In genomic region chr9:108807674-108808073, GRCm38 (mm10) we compare ENCODE assay signal across 8 mouse cellular contexts. TPM values are rescaled to one million over a fixed set of nuclear protein-coding genes. Genes with fewer than 3 reads are reported as not detected.
DNase-seq lines count a peak whose midpoint lies in the region; ATAC-seq and TF ChIP-seq lines count a peak whose summit lies in the region.

No protein-coding gene starts in this region.

- peak; percentile 5 for DNase-seq in gastrocnemius, adult 2 months
- DNase-seq in gastrocnemius, adult 8-10 months (ENCODE audit: low spot score in 2 of 2) = no peak
- peak; percentile 17 for DNase-seq in A20 (ENCODE audit: low read depth, low spot score)
- DNase-seq in hindbrain, embryonic 10.5 days (ENCODE audit: low spot score) = no peak
- no peak for DNase-seq in adrenal gland, postnatal 4 days (ENCODE audit: low spot score in 2 of 2)
- no peak for DNase-seq in adrenal gland, postnatal 36 days
- DNase-seq in adrenal gland, postnatal 10 days = no peak

- H3K9ac ChIP-seq in liver, embryonic 15.5 days = peak overlapping the region; percentile 56

- H3K4me3 ChIP-seq in gastrocnemius, adult 2 months = peak overlapping the region; percentile 79
- peak overlapping the region; percentile 83; the same call in 1 of the 2 replicates for H3K4me3 ChIP-seq in hindbrain, embryonic 10.5 days
- H3K4me3 ChIP-seq in liver, embryonic 15.5 days (replicated peaks) = peak overlapping the region; percentile 72

- intact Hi-C loops in gastrocnemius, adult 2 months (cut with DNase I) = no loop called here

- TF ChIP-seq CTCF in gastrocnemius, adult 2 months (IDR thresholded peaks at IDR 0.05) = no peak

- peaks cover 70% of the 10 kb centered on the region for H3K36me3 ChIP-seq in hindbrain, embryonic 10.5 days
- peaks cover 59% of the 10 kb centered on the region for H3K36me3 ChIP-seq in liver, embryonic 15.5 days (replicated peaks)

- peak overlapping the region; percentile 93 for H3K27ac ChIP-seq in gastrocnemius, adult 2 months
- H3K27ac ChIP-seq in hindbrain, embryonic 10.5 days = 0 out of 2 replicates have a peak overlapping the region, but pooled peaks have one; percentile 89
- H3K27ac ChIP-seq in liver, embryonic 15.5 days (replicated peaks) = peak overlapping the region; percentile 89

- ATAC-seq in liver, embryonic 15.5 days (ENCODE audit: insufficient read depth) = peak; percentile 82

- H3K27me3 ChIP-seq in hindbrain, embryonic 10.5 days (ENCODE audit: insufficient read depth, poor library complexity, severe bottlenecking) = no peaks in the 10 kb centered on the region
- H3K27me3 ChIP-seq in liver, embryonic 15.5 days = no peaks in the 10 kb centered on the region; the same call in 1 of the 2 replicates

- peaks cover 16% of the 10 kb centered on the region for H3K4me1 ChIP-seq in hindbrain, embryonic 10.5 days (replicated peaks)
- peaks cover 62% of the 10 kb centered on the region for H3K4me1 ChIP-seq in liver, embryonic 15.5 days (replicated peaks)

- H3K9me3 ChIP-seq in hindbrain, embryonic 10.5 days = no peaks in the 10 kb centered on the region
- H3K9me3 ChIP-seq in liver, embryonic 15.5 days (replicated peaks) = no peaks in the 10 kb centered on the region

- peak overlapping the region; percentile 97 for H3K4me2 ChIP-seq in liver, embryonic 15.5 days

- 78% methylated on average over 5 of the region's 5 CpGs for WGBS in hindbrain, embryonic 10.5 days
- 39% methylated on average over 5 of the region's 5 CpGs for WGBS in liver, embryonic 15.5 days (ENCODE audit: insufficient replicate concordance)

RNA-seq across cellular contexts. Expression of gene Nckipsd, which starts 0.5 kb away (rescaled TPM):
- total RNA-seq in gastrocnemius, adult 2 months (2021) = 1 to 10 TPM; 3.6 to 5.3 TPM
- 1 to 10 TPM; 3.6 to 4.9 (median 4.2) TPM for total RNA-seq in gastrocnemius, adult 8-10 months (2022)
- 14.9 and 16.2 TPM in 2 replicates for polyA plus RNA-seq in hindbrain, embryonic 10.5 days (2016; fragmentation: Nextera tagmentation; extraction: Ambion mirVana)
- polyA plus RNA-seq in liver, embryonic 15.5 days (2015; fragmentation: Nextera tagmentation; extraction: Ambion mirVana) = 3.9 and 9.1 TPM in 2 replicates
- 10 to 100 TPM; 10.9 to 14.5 TPM for total RNA-seq in adrenal gland, postnatal 4 days (2021)
- total RNA-seq in adrenal gland, postnatal 36 days (2021) = 10 to 100 TPM in 1 of 2 experiments, 1 to 10 TPM in 1; 9.8 to 12.5 TPM
- total RNA-seq in adrenal gland, postnatal 10 days (2021) = 1 to 10 TPM; 6.9 to 9.5 TPM

RNA-seq across cellular contexts. Expression of gene Celsr3, which starts 18.4 kb away (rescaled TPM):
- total RNA-seq in gastrocnemius, adult 2 months (2021) = under 1 TPM in 1 of 2 experiments, not detected in 1; 0.05 TPM
- total RNA-seq in gastrocnemius, adult 8-10 months (2022) = under 1 TPM in 1 of 4 experiments, not detected in 3; 0.05 TPM
- 4.5 and 7.2 TPM in 2 replicates for polyA plus RNA-seq in hindbrain, embryonic 10.5 days (2016; fragmentation: Nextera tagmentation; extraction: Ambion mirVana)
- polyA plus RNA-seq in liver, embryonic 15.5 days (2015; fragmentation: Nextera tagmentation; extraction: Ambion mirVana) = 0.15 and 0.16 TPM in 2 replicates
- 10 to 100 TPM; 11.0 to 13.6 TPM for total RNA-seq in adrenal gland, postnatal 4 days (2021)
- total RNA-seq in adrenal gland, postnatal 36 days (2021) = 1 to 10 TPM; 3.0 to 5.8 TPM
- total RNA-seq in adrenal gland, postnatal 10 days (2021) = 1 to 10 TPM; 3.3 to 4.9 TPM

RNA-seq across cellular contexts. Expression of gene Ip6k2, which starts 24.1 kb away (rescaled TPM):
- total RNA-seq in gastrocnemius, adult 2 months (2021) = 10 to 100 TPM; 16.0 to 16.7 TPM
- 10 to 100 TPM; 12.0 to 15.8 (median 14.2) TPM for total RNA-seq in gastrocnemius, adult 8-10 months (2022)
- polyA plus RNA-seq in hindbrain, embryonic 10.5 days (2016; fragmentation: Nextera tagmentation; extraction: Ambion mirVana) = 87.2 and 117 TPM in 2 replicates
- 11.6 and 12.9 TPM in 2 replicates for polyA plus RNA-seq in liver, embryonic 15.5 days (2015; fragmentation: Nextera tagmentation; extraction: Ambion mirVana)
- total RNA-seq in adrenal gland, postnatal 4 days (2021) = 100 to 1,000 TPM; 124 to 130 TPM
- total RNA-seq in adrenal gland, postnatal 36 days (2021) = 10 to 100 TPM; 77.3 to 99.4 TPM
- 10 to 100 TPM; 74.2 to 82.0 TPM for total RNA-seq in adrenal gland, postnatal 10 days (2021)

RNA-seq across cellular contexts. Expression of gene Slc26a6, which starts 45.4 kb away (rescaled TPM):
- 10 to 100 TPM; 15.7 to 21.2 TPM for total RNA-seq in gastrocnemius, adult 2 months (2021)
- 10 to 100 TPM; 14.6 to 25.3 (median 16.4) TPM for total RNA-seq in gastrocnemius, adult 8-10 months (2022)
- polyA plus RNA-seq in hindbrain, embryonic 10.5 days (2016; fragmentation: Nextera tagmentation; extraction: Ambion mirVana) = 11.2 and 12.6 TPM in 2 replicates
- 6.3 and 6.5 TPM in 2 replicates for polyA plus RNA-seq in liver, embryonic 15.5 days (2015; fragmentation: Nextera tagmentation; extraction: Ambion mirVana)
- 10 to 100 TPM; 11.4 to 11.9 TPM for total RNA-seq in adrenal gland, postnatal 4 days (2021)
- total RNA-seq in adrenal gland, postnatal 36 days (2021) = 10 to 100 TPM in 1 of 2 experiments, 1 to 10 TPM in 1; 8.5 to 10.9 TPM
- total RNA-seq in adrenal gland, postnatal 10 days (2021) = 10 to 100 TPM in 1 of 2 experiments, 1 to 10 TPM in 1; 9.8 to 13.8 TPM

Comparison
In these comparisons a context has a peak if more than half of its experiments do, and no peak if none do; other contexts are left out.
1. DNase-seq: peak in gastrocnemius, adult 2 months (single experiment) and A20 (single experiment); none in gastrocnemius, adult 8-10 months (0 of 2), hindbrain, embryonic 10.5 days (single experiment), adrenal gland, postnatal 4 days (0 of 2), adrenal gland, postnatal 36 days (0 of 2) and adrenal gland, postnatal 10 days (single experiment).
2. RNA of gene Ip6k2, which starts 24.1 kb away (total RNA-seq): 124 to 130 TPM in adrenal gland, postnatal 4 days, 77.3 to 99.4 TPM in adrenal gland, postnatal 36 days and 74.2 to 82.0 TPM in adrenal gland, postnatal 10 days; 16.0 to 16.7 TPM in gastrocnemius, adult 2 months and 12.0 to 15.8 TPM in gastrocnemius, adult 8-10 months; every median in the first group is over 4 times any median in the second.
3. Peak in every context shown above with its lines, with median percentiles within 50 percentile points of each other: H3K27ac ChIP-seq and H3K4me3 ChIP-seq.